8 mouse cellular contexts compared by ENCODE assay signal in genomic region chr13:59889468-59890117, GRCm38 (mm10).
DNase-seq lines count a peak whose midpoint lies in the region; ATAC-seq and TF ChIP-seq lines count a peak whose summit lies in the region.

No protein-coding gene starts in this region.

- H3K9me3 ChIP-seq in lung, embryonic 14.5 days (ENCODE audit: low read depth, low read length), result no peaks in the 10 kb centered on the region
- H3K9me3 ChIP-seq in embryonic facial prominence, embryonic 10.5 days, result peaks cover 11% of the 10 kb centered on the region
- H3K9me3 ChIP-seq in heart, embryonic 10.5 days, result no peaks in the 10 kb centered on the region
- H3K9me3 ChIP-seq in liver, postnatal 0 days (ENCODE audit: low read length), result peaks cover 3% of the 10 kb centered on the region; the same call in 1 of the 2 replicates

- DNase-seq in lung, embryonic 14.5 days, result peak; percentile 87
- no peak for DNase-seq in lung, adult 2 months
- peak; percentile 83 for DNase-seq in embryonic facial prominence, embryonic 10.5 days (ENCODE audit: low spot score)
- peak; percentile 87 for DNase-seq in heart, embryonic 10.5 days (ENCODE audit: low spot score)
- peak; percentile 46 to 57 for DNase-seq in kidney, postnatal 36 days
- no peak for DNase-seq in liver, postnatal 0 days
- DNase-seq in retina, embryonic 14.5 days (ENCODE audit: low spot score), result peak; percentile 95
- no peak for DNase-seq in spleen, postnatal 10 days (ENCODE audit: low spot score in 2 of 2)

- H3K27ac ChIP-seq in lung, embryonic 14.5 days (ENCODE audit: low read depth), result no peak overlapping the region
- H3K27ac ChIP-seq in embryonic facial prominence, embryonic 10.5 days (replicated peaks), result peak overlapping the region; percentile 11
- no peak overlapping the region; the same call in 1 of the 2 replicates for H3K27ac ChIP-seq in heart, embryonic 10.5 days
- H3K27ac ChIP-seq in liver, postnatal 0 days (ENCODE audit: low read depth), result no peak overlapping the region

- no peaks in the 10 kb centered on the region for H3K36me3 ChIP-seq in lung, embryonic 14.5 days (ENCODE audit: insufficient read depth)
- H3K36me3 ChIP-seq in embryonic facial prominence, embryonic 10.5 days (replicated peaks), result no peaks in the 10 kb centered on the region
- no peaks in the 10 kb centered on the region for H3K36me3 ChIP-seq in heart, embryonic 10.5 days
- H3K36me3 ChIP-seq in liver, postnatal 0 days (replicated peaks; ENCODE audit: insufficient read depth, low read length), result no peaks in the 10 kb centered on the region

- no peaks in the 10 kb centered on the region for H3K4me1 ChIP-seq in lung, embryonic 14.5 days (ENCODE audit: insufficient read depth)
- H3K4me1 ChIP-seq in lung, adult 2 months (ENCODE audit: control insufficient read depth, insufficient read depth, low read length), result no peaks in the 10 kb centered on the region
- peaks cover 49% of the 10 kb centered on the region for H3K4me1 ChIP-seq in embryonic facial prominence, embryonic 10.5 days
- H3K4me1 ChIP-seq in heart, embryonic 10.5 days, result peaks cover 37% of the 10 kb centered on the region
- peaks cover 13% of the 10 kb centered on the region; the same call in 1 of the 2 replicates for H3K4me1 ChIP-seq in liver, postnatal 0 days (ENCODE audit: insufficient read depth)

- no peak overlapping the region for H3K9ac ChIP-seq in lung, embryonic 14.5 days
- no peak overlapping the region for H3K9ac ChIP-seq in liver, postnatal 0 days (replicated peaks)

- no peak overlapping the region for H3K4me3 ChIP-seq in lung, embryonic 14.5 days (ENCODE audit: low read depth, low read length)
- H3K4me3 ChIP-seq in lung, adult 2 months (replicated peaks; ENCODE audit: extremely low read depth, low read depth, low read length), result no peak overlapping the region
- H3K4me3 ChIP-seq in embryonic facial prominence, embryonic 10.5 days, result no peak overlapping the region
- H3K4me3 ChIP-seq in heart, embryonic 10.5 days, result no peak overlapping the region
- H3K4me3 ChIP-seq in liver, postnatal 0 days (ENCODE audit: low read depth, low read length), result no peak overlapping the region

- ATAC-seq in lung, embryonic 14.5 days (ENCODE audit: insufficient read depth), result peak; percentile 68; the same call in 1 of the 2 replicates
- no peak for ATAC-seq in liver, postnatal 0 days

- H3K27me3 ChIP-seq in lung, embryonic 14.5 days (ENCODE audit: insufficient read depth, low read length), result no peaks in the 10 kb centered on the region
- H3K27me3 ChIP-seq in embryonic facial prominence, embryonic 10.5 days (replicated peaks; ENCODE audit: low read depth, poor library complexity, severe bottlenecking), result peaks cover 12% of the 10 kb centered on the region; the same call in 1 of the 2 replicates
- H3K27me3 ChIP-seq in heart, embryonic 10.5 days (ENCODE audit: insufficient read depth, poor library complexity, severe bottlenecking), result no peaks in the 10 kb centered on the region
- H3K27me3 ChIP-seq in liver, postnatal 0 days (ENCODE audit: insufficient read depth, low read length), result no peaks in the 10 kb centered on the region

- 17% methylated on average over 10 of the region's 10 CpGs for WGBS in lung, embryonic 14.5 days
- WGBS in lung, adult 2 months, result 20% methylated on average over 10 of the region's 10 CpGs
- 24% methylated on average over 10 of the region's 10 CpGs for WGBS in embryonic facial prominence, embryonic 10.5 days
- 22% methylated on average over 10 of the region's 10 CpGs for WGBS in heart, embryonic 10.5 days
- 21% methylated on average over 10 of the region's 10 CpGs for WGBS in liver, postnatal 0 days (ENCODE audit: insufficient replicate concordance)

- TF ChIP-seq CTCF in lung, embryonic 14.5 days (IDR thresholded peaks at IDR 0.05; ENCODE audit: low read depth), result peak; percentile 76
- TF ChIP-seq CTCF in lung, adult 2 months (IDR thresholded peaks at IDR 0.05; ENCODE audit: insufficient read depth, low read length), result no peak
- TF ChIP-seq CTCF in liver, postnatal 0 days (IDR thresholded peaks at IDR 0.05; ENCODE audit: low read depth), result peak; percentile 67

- TF ChIP-seq EP300 in liver, postnatal 0 days (IDR thresholded peaks at IDR 0.05; ENCODE audit: low read depth), result no peak

- TF ChIP-seq POLR2A in lung, adult 2 months (IDR thresholded peaks at IDR 0.05; ENCODE audit: borderline replicate concordance, extremely low read depth, low read depth, low read length), result no peak

- no peak overlapping the region for H3K4me2 ChIP-seq in lung, embryonic 14.5 days
- H3K4me2 ChIP-seq in liver, postnatal 0 days (ENCODE audit: low read depth, low read length), result no peak overlapping the region

Comparison
In these comparisons a context has a peak if more than half of its experiments do, and no peak if none do; other contexts are left out.
1. DNase-seq: peak in lung, embryonic 14.5 days (single experiment), embryonic facial prominence, embryonic 10.5 days (single experiment), heart, embryonic 10.5 days (single experiment), kidney, postnatal 36 days (2 of 2) and retina, embryonic 14.5 days (single experiment); none in lung, adult 2 months (single experiment), liver, postnatal 0 days (single experiment) and spleen, postnatal 10 days (0 of 2).